Mouse (Mus musculus) embryo, embryonic 11.5 days (tissue): ENCODE data around the gene Rhbdd1.
A peak's percentile ranks its signal among the peaks of the same experiment; 100 is the strongest.

Experiments
- DNase-seq: peaks from one replicate; pipeline ENCODE4 v3.0.0-alpha.2; 2012; ENCODE audit warnings: low read depth, low spot score

Gene Rhbdd1

GRCm38 (mm10) chr1:82429061-82429460 lies 112.8 kb downstream of the Rhbdd1 start:
- DNase-seq = no peak

- peak; percentile 56 for DNase-seq
Observed at GRCm38 (mm10) chr1:82432919-82433648, 116.8 kb downstream of the Rhbdd1 start.

- no peak for DNase-seq
Observed at GRCm38 (mm10) chr1:82433649-82434005, 117.4 kb downstream of the Rhbdd1 start.

GRCm38 (mm10) chr1:82437273-82437672 lies 121.0 kb downstream of the Rhbdd1 start:
- no peak for DNase-seq

- no peak for DNase-seq
Observed at GRCm38 (mm10) chr1:82440123-82440522, 123.9 kb downstream of the Rhbdd1 start.

- DNase-seq = no peak
Observed at GRCm38 (mm10) chr1:82443517-82443916, 127.3 kb downstream of the Rhbdd1 start.

- no peak for DNase-seq
Observed at GRCm38 (mm10) chr1:82446049-82446448, 129.8 kb downstream of the Rhbdd1 start.

GRCm38 (mm10) chr1:82449851-82450250 lies 133.6 kb downstream of the Rhbdd1 start:
- no peak for DNase-seq

- DNase-seq = no peak
Observed at GRCm38 (mm10) chr1:82451927-82452651, 135.8 kb downstream of the Rhbdd1 start.

- no peak for DNase-seq
Observed at GRCm38 (mm10) chr1:82454031-82454430, 137.8 kb downstream of the Rhbdd1 start.

GRCm38 (mm10) chr1:82459350-82459749 lies 143.1 kb downstream of the Rhbdd1 start:
- no peak for DNase-seq

GRCm38 (mm10) chr1:82459926-82460325 lies 143.7 kb downstream of the Rhbdd1 start:
- no peak for DNase-seq

GRCm38 (mm10) chr1:82461041-82461440 lies 144.8 kb downstream of the Rhbdd1 start:
- no peak for DNase-seq

- DNase-seq = no peak
Observed at GRCm38 (mm10) chr1:82465321-82465853, 149.1 kb downstream of the Rhbdd1 start.

GRCm38 (mm10) chr1:82468872-82469271 lies 152.6 kb downstream of the Rhbdd1 start:
- DNase-seq = no peak

- DNase-seq = no peak
Observed at GRCm38 (mm10) chr1:82470516-82471225, 154.4 kb downstream of the Rhbdd1 start.

- DNase-seq = no peak
Observed at GRCm38 (mm10) chr1:82473467-82473866, 157.2 kb downstream of the Rhbdd1 start.

- DNase-seq = no peak
Observed at GRCm38 (mm10) chr1:82474461-82474961, 158.3 kb downstream of the Rhbdd1 start.

GRCm38 (mm10) chr1:82475254-82475653 lies 159.0 kb downstream of the Rhbdd1 start:
- DNase-seq = no peak

- DNase-seq = no peak
Observed at GRCm38 (mm10) chr1:82475821-82476220, 159.6 kb downstream of the Rhbdd1 start.

GRCm38 (mm10) chr1:82476256-82476655 lies 160.0 kb downstream of the Rhbdd1 start:
- DNase-seq = peak; percentile 52

- peak; percentile 49 for DNase-seq
Observed at GRCm38 (mm10) chr1:82476746-82477145, 160.5 kb downstream of the Rhbdd1 start.
